Mouse (Mus musculus): Measurements from ENCODE around the gene Gnas.

Gnas gene

GRCm38 (mm10) chr2:174381021-174381420 lies 96.9 kb downstream of the Gnas start:
- DNase-seq = no peak

DNA sequence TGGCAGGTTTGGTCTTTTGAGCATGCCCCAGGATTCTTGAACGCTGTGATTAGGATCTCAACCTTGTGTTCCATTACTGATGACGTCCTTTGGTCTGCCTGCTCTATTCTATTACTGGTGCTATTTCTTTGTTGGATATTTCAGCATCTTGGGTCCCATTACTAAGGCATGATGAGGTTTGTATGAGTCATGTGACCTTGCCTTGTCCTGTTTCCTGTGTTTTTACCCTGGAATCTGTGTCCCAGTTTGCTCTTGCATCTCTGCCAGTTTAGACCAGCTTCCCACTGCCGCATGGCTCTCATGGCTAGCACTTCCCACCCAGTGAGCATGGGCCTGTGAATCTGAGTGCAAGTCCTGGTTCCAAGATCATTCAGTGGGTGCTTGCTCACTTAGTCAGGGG lies 107.8 kb downstream of the Gnas start:
- no peak for DNase-seq

GRCm38 (mm10) chr2:174392554-174392953 lies 108.4 kb downstream of the Gnas start:
- no peak for DNase-seq

DNA sequence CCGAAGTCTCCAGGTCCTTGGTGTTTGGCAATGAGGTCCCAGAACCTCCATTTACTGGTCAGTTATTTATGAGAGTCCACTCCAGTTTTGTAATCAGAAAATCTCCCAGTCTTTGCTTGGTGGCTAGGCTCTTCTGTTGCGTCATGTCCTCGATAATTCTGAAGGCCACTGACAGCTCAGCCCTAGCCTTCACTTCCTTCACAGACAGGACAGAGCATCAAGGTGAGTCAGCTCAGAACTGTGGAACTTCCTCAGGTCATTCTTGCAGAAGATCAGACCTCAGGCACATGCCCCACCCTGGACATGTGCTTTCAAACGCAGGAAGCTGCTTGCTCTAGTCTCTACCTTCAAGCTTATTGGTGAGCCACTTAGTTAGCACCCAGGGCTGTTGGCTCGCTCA lies 109.3 kb downstream of the Gnas start:
- no peak for DNase-seq
